Mouse (Mus musculus) megakaryocyte, embryonic 14.5 days (primary cell): Measurements from ENCODE around the gene Aatf.

Source experiments
- FLI1 ChIP-seq: IDR thresholded peaks from 2 replicates; pipeline ENCODE4 v1.6.1; 2012; ENCODE audit warnings: low read length, inconsistent platforms, mixed read lengths
- GATA1 ChIP-seq: IDR thresholded peaks from 3 replicates; pipeline ENCODE4 v1.6.1; 2012; ENCODE audit warnings: mixed read lengths, low read length, inconsistent platforms, borderline replicate concordance

GRCm38 (mm10) chr11:84382450-84382849, 130.9 kb downstream of the Aatf start:
- TF ChIP-seq GATA1 (no peak), FLI1 (no peak)
